Mouse (Mus musculus) lung, postnatal 4 days (tissue): Measurements from ENCODE around the gene Zfp523.

Source experiments
- DNase-seq, 2 experiments: peaks; one replicate each; pipeline ENCODE4 v3.0.0; 2021

Gene Zfp523

GRCm38 (mm10) chr17:28161310-28161881 lies 15.5 kb upstream of the Zfp523 start:
- DNase-seq, result no peak

GRCm38 (mm10) chr17:28163666-28164065 lies 13.3 kb upstream of the Zfp523 start:
- peak; percentile 75 to 84 for DNase-seq

- no peak for DNase-seq
These were observed 6.2 kb upstream of the Zfp523 start for GRCm38 (mm10) chr17:28170460-28171305.

DNA sequence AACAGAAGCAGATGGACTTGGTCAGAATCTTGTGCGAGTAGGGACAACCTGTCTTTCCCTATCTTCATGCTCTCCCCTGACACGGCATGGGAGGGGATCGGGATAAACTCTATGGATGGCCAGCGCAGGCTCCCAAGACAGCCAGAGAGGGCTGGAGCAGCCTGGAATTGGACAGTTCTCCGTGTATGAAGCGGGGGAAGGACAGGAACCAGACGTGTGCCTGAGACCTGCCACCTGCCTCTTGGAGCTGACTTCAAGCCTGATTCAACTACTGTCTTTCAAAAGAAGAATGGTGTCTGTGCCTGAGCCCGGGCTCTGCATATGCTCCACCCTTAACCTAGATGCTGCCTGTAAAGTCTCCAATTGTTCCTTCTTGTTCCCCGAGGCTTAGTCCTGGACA lies 4.2 kb upstream of the Zfp523 start:
- DNase-seq, result peak; percentile 29 to 62

- no peak for DNase-seq
These were observed 664 bp downstream of the Zfp523 start for GRCm38 (mm10) chr17:28177540-28178046.

DNA sequence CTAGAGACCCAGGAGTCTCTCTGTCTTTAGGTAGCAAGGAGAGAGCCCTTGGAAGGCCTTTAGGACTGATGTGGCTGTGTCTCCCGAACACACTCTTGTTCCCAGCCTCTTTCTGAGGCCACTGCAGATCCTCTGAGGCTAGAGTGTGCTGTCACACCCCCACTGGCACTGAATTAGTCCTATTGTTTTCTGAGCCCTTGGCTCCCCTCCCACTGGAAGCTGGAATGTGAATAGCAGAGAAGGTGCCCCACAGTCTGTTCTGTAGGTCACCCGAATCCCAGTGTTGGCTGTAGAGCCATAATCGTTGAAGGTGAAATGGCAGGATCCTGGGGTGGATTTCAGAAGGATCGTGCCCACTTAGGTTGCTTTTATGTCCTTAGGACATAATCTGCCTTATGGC lies 3.4 kb downstream of the Zfp523 start:
- DNase-seq, result peak in 1 of 2 experiments; percentile 36

- peak in 1 of 2 experiments; percentile 46 for DNase-seq
These were observed 4.0 kb downstream of the Zfp523 start for GRCm38 (mm10) chr17:28180783-28181544.

GRCm38 (mm10) chr17:28184971-28185638 lies 8.2 kb downstream of the Zfp523 start:
- no peak for DNase-seq

DNA sequence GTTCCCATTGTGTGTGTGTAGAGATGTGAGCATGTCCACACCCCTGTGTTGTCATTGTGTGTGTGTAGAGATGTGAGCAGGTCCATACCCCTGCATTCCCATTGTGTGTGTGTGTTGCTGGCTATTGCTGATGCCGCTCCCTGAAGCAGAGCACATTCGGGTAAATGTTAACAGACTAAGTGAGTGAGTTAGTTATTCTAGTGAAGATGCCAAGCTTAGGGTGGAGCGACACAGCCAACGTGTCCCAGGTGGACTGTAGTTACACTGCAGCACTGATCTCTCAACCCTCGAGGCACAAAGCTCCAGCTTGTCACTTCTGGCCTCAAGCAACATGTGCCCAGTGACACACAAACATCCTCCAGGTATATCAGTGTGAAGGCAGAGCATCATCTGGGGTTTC lies 11.4 kb downstream of the Zfp523 start:
- no peak for DNase-seq

- no peak for DNase-seq
These were observed 15.8 kb downstream of the Zfp523 start for GRCm38 (mm10) chr17:28192754-28193153.

GRCm38 (mm10) chr17:28193559-28193958 lies 16.6 kb downstream of the Zfp523 start:
- no peak for DNase-seq

DNA sequence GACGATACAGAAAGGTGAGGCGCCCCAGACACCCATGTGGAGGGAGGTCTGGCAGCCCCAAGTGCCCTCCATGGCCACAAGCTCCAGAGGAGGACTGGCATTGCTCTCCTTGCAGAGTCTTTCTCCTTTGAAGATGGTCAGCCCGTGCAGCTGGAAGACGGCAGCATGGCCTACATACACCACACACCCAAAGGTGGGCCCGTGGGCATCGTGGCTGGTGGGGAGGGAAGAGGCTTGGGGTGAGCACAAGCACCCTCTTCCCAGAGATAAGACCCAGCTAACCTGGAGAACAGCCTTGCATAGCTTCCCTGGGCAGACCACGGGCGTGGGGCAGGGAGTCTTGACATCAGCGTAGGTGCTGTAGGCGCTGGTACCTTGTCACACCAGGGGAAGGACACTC lies 18.1 kb downstream of the Zfp523 start:
- DNase-seq, result no peak

DNA sequence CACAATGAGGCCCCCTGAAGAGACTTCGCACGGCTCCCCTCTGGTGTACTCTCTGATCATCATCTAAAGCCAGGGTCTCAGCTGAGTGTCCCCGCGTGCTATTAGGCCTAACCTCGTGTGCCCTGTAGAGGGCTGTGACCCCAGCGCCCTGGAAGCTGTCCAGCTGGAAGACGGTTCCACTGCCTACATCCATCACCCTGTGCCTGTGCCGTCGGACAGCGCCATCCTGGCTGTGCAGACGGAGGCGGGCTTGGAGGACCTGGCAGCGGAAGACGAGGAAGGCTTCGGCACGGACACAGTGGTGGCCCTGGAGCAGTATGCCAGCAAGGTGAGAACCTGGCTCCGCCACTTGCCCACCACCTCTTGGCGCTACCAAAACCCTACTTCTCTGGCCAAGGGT lies 20.7 kb downstream of the Zfp523 start:
- peak in 1 of 2 experiments; percentile 48 for DNase-seq

- no peak for DNase-seq
These were observed 25.1 kb downstream of the Zfp523 start for GRCm38 (mm10) chr17:28201982-28202381.

GRCm38 (mm10) chr17:28204052-28204720 lies 27.3 kb downstream of the Zfp523 start:
- peak; percentile 57 to 67 for DNase-seq

DNA sequence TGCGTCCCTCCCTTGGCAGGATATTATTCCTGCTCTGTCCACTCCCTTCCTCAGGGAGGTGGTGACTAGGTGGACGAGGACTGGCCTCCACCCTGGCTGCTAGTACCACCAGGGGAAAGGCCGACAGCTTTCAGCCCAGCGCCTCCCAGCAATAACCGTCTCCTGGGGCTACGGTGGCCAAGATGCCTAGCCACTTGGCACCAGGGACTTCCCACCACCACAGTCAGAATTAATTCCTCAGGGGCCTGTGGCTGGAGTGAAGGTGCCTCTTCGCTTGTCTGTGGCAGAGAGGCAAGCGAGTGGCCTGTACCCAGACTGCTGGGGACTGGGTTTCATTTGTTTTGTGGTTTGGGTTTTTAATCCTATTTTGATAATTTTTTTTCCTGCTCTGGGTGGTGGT lies 28.5 kb downstream of the Zfp523 start:
- no peak for DNase-seq

DNA sequence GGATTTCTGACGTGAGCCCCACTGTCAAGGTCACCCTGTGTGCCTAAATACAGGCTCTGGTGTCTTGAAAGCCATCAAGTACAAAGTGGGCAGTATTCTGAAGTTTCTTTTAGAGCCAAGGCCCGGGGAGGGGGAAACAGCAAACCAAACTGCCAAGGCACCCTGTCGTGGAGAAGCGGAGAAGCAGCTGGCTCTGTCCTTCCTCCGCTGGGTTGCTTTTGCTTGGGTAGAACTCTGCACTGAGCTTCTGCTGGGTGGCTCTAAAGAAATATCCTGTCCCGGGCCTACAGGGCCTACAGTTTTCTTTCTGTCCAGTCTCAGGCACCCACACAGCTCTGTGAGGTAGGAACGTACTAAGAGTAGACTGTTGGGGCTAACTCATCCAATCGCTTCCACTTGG lies 30.2 kb downstream of the Zfp523 start:
- no peak for DNase-seq

GRCm38 (mm10) chr17:28207591-28208313 lies 30.8 kb downstream of the Zfp523 start, which contains the start of gene Def6:
Def6 (plus strand) TSS chr17:28207778.
- DNase-seq, result peak; percentile 87 to 89

DNA sequence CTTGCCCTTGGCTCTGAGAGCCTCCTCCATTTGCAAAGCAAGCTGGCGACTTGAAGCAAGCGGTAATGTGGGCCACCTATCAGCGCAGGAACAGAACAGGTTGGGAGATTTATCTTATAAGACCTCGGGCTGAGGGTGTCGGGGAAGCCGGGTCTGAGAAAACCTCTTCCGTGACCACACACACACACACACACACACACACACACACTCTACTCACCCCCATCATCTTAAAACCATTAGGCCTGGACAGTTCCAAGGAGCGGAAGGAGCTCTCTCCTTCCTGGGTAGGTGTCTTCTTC lies 31.3 kb downstream of the Zfp523 start:
- no peak for DNase-seq

DNA sequence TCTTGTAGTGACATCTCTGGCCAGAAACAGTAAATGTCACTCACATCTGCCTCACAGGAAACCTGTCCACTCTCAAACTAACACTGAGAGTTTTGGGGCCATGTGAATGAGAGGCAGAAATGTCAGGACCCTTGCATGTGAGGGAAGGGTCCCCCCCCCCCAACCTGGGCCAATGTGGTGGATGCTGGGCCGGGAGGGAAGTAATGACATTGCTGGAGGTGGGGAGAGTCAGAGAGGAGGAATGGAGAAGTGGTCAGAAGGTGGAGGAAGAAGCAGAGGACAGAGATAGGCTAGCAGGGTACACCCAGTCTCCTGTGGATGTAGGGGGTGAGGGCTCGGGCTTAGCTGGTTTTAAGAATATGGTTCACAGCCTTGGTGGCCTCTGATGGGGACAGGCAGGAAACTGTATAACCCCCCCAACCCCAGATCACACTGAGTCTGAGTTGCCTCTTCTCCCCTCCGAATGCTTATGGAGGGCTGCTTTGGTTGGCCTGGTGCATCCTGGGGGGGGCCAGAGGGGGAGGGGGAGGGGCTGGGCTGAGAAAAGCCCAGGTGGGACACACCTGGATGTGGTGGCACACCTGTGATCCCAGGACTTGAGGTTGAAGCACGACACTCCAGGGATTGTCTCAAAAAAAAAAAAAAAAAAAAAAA lies 32.7 kb downstream of the Zfp523 start:
- DNase-seq, result no peak

DNA sequence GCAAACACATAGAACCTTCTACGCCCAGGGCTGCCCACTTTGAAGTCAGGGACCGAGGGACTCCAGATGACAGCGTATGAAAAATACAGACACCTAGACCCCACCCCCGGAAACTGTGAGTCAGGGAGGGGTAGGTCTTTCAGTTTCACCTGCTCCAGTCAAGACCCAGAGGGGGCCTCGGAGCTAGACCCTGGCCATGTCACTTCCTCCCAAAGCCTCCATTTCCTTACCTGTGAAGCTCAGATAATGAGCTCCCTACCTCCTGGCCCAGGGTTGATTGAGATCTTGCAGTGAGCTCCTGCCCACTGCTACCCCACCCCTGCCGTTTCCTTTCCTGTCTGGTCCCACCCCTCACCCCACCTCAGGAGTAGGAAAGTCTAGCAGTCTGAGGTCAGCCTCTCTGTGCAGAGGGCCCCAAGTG lies 35.0 kb downstream of the Zfp523 start:
- DNase-seq, result peak; percentile 41 to 42
